Mouse (Mus musculus): ENCODE measurements around the gene Soga3.

Soga3 gene

GRCm38 (mm10) chr10:29143566-29144335 is at the start of gene Soga3:
TSS of gene Soga3 (plus strand) at chr10:29143839.
- DNase-seq = peak; percentile 72 to 75

GRCm38 (mm10) chr10:29106962-29107361 is 36.7 kb upstream of the Soga3 start:
- DNase-seq = peak; percentile 2 to 11

- no peak for DNase-seq
These were observed 1.0 kb upstream of the Soga3 start for GRCm38 (mm10) chr10:29142556-29143105.

- DNase-seq = no peak
These were observed 1.2 kb downstream of the Soga3 start for GRCm38 (mm10) chr10:29144612-29145405.

GRCm38 (mm10) chr10:29146198-29146857 is 2.7 kb downstream of the Soga3 start:
- peak; percentile 39 to 74 for DNase-seq

GRCm38 (mm10) chr10:29146858-29147640 is 3.4 kb downstream of the Soga3 start:
- peak; percentile 80 to 86 for DNase-seq

GRCm38 (mm10) chr10:29147641-29147990 is 4.0 kb downstream of the Soga3 start:
- no peak for DNase-seq

GRCm38 (mm10) chr10:29148076-29148475 is 4.4 kb downstream of the Soga3 start:
- peak; percentile 70 to 75 for DNase-seq

- DNase-seq = no peak
These were observed 11.7 kb downstream of the Soga3 start for GRCm38 (mm10) chr10:29155304-29155703.

- DNase-seq = no peak
These were observed 18.0 kb downstream of the Soga3 start for GRCm38 (mm10) chr10:29161664-29162063.

- no peak for DNase-seq
These were observed 30.1 kb downstream of the Soga3 start for GRCm38 (mm10) chr10:29173778-29174177.

- no peak for DNase-seq
These were observed 32.0 kb downstream of the Soga3 start for GRCm38 (mm10) chr10:29175656-29176055.

GRCm38 (mm10) chr10:29176881-29177280 is 33.2 kb downstream of the Soga3 start:
- no peak for DNase-seq

GRCm38 (mm10) chr10:29178003-29178402 is 34.4 kb downstream of the Soga3 start:
- no peak for DNase-seq

GRCm38 (mm10) chr10:29180210-29180609 is 36.6 kb downstream of the Soga3 start:
- no peak for DNase-seq

GRCm38 (mm10) chr10:29181046-29181445 is 37.4 kb downstream of the Soga3 start:
- DNase-seq = no peak

- no peak for DNase-seq
These were observed 50.1 kb downstream of the Soga3 start for GRCm38 (mm10) chr10:29193769-29194168.

GRCm38 (mm10) chr10:29196811-29197210 is 53.2 kb downstream of the Soga3 start:
- DNase-seq = no peak

- DNase-seq = no peak
These were observed 55.0 kb downstream of the Soga3 start, which contains the start of gene Gm49353 for GRCm38 (mm10) chr10:29198642-29199041. TSS of gene Gm49353 (plus strand) at chr10:29198954.

- DNase-seq = no peak
These were observed 56.2 kb downstream of the Soga3 start for GRCm38 (mm10) chr10:29199835-29200234.

- DNase-seq = no peak
These were observed 57.0 kb downstream of the Soga3 start for GRCm38 (mm10) chr10:29200609-29201008.

GRCm38 (mm10) chr10:29206730-29207129 is 63.1 kb downstream of the Soga3 start:
- DNase-seq = peak; percentile 51 to 54

Data from cerebellum, adult 18-20 months (tissue).